Mouse (Mus musculus): ENCODE measurements around the gene Hcfc2. TPM values are rescaled to one million over a fixed set of nuclear protein-coding genes. Genes with fewer than 3 reads are reported as not detected.

Gene Hcfc2
- 38.3 and 48.4 TPM in 2 replicates for polyA plus RNA-seq (2014; fragmentation: Nextera tagmentation; extraction: Ambion mirVana)

DNA sequence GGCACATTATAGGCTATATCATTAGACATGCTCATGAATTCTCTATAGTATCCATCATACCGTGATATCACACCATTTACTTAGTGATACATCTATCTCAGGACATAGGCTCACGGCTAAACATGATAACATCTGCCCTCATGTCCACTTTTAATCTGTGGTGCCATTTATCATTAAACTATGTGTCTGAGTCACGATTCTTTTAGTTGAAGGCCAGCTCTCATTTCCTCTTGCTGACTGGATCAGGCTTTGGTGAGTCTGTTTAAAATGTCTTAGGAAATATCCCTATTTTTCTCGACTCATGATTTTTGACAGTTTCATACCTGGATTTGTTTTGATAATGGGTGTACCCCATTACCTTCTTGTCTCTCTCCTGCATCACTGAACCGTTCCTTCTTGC, at the start of gene Hcfc2:
TSS of gene Hcfc2 (plus strand) at position 205 of the 400 bp plus-strand sequence.
- ATAC-seq = no peak
- Histone ChIP-seq H3K4me1 (ENCODE audit: control insufficient read depth, insufficient read depth, low read length) (peaks cover 13% of the 10 kb centered on the region), H3K36me3 (ENCODE audit: control insufficient read depth, insufficient read depth, low read length) (no peaks in the 10 kb centered on the region), H3K9ac (ENCODE audit: low read length) (no peak within 1 kb of the TSS), H3K27ac (ENCODE audit: low read depth, low read length) (no peak within 1 kb of the TSS), H3K27me3 (replicated peaks; ENCODE audit: control insufficient read depth, insufficient read depth, low read length) (no peaks in the 10 kb centered on the region), H3K9me3 (replicated peaks; ENCODE audit: control insufficient read depth, low read length) (no peaks in the 10 kb centered on the region), H3K4me3 (ENCODE audit: low read depth, low read length) (no peak within 1 kb of the TSS), H3K4me2 (ENCODE audit: low read length) (no peak within 1 kb of the TSS)
- no peak for DNase-seq (ENCODE audit: low spot score)
- 87% methylated on average over 5 of the region's 5 CpGs for WGBS

DNA sequence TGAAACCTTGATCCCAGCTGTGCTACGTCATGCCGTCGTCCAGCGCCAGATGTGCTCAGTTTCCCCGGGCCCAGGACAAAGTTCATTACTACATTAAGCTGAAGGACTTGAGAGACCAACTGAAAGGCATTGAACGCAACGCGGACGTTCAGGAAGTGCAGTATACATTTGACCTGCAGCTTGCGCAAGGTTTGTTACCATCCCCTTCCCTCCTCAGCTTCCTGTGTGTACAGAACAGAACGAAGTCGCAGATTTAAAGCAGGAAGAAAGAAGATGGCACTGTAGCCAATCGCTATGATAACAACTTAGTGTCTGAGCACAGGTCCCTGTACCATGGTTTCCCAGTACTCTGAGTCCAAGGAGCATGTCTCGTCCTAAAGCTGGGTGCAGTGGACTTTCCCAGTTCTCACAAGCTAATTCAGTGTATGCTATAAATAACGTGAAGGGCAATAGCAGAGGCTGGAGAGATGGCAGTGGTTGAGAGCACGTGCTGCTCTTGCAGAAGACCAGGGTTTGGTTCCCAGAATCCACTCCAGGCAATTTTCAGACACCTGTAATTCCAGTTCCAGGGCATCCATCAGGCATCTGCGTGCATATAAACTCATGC, 48.7 kb upstream of the Hcfc2 start:
- H3K9ac ChIP-seq (ENCODE audit: low read length) = no peak overlapping the region
- peaks cover 77% of the 10 kb centered on the region for H3K36me3 ChIP-seq (ENCODE audit: control insufficient read depth, insufficient read depth, low read length)
- H3K4me2 ChIP-seq (ENCODE audit: low read length) = no peak overlapping the region
- H3K9me3 ChIP-seq (replicated peaks; ENCODE audit: control insufficient read depth, low read length) = no peaks in the 10 kb centered on the region
- no peak overlapping the region for H3K4me3 ChIP-seq (ENCODE audit: low read depth, low read length)
- no peak overlapping the region for H3K27ac ChIP-seq (ENCODE audit: low read depth, low read length)
- no peak for DNase-seq (ENCODE audit: low spot score)
- no peak for ATAC-seq
- H3K27me3 ChIP-seq (replicated peaks; ENCODE audit: control insufficient read depth, insufficient read depth, low read length) = no peaks in the 10 kb centered on the region
- no peaks in the 10 kb centered on the region for H3K4me1 ChIP-seq (ENCODE audit: control insufficient read depth, insufficient read depth, low read length)
- WGBS = 96% methylated on average over 17 of the region's 17 CpGs

DNA sequence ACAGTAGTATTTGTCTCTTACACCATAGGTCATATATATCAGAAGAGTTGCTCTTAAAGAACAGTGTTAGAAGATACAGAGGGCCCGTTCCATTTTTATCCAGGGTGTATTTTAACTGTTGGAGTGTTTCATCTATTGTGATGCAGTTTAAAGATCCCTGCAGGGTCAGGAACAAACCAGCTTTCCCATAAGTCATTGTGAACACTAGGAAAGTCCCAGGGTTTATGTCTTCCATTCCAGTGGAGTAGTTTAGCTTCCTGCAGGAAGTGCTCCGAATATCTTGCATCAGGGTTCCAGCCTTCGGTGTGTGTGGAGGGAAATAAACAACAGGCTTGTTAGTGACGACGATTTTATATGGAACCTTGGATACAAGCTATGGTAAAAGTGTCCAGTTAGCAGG, 44.7 kb upstream of the Hcfc2 start:
- H3K27me3 ChIP-seq (replicated peaks; ENCODE audit: control insufficient read depth, insufficient read depth, low read length) = no peaks in the 10 kb centered on the region
- no peaks in the 10 kb centered on the region for H3K9me3 ChIP-seq (replicated peaks; ENCODE audit: control insufficient read depth, low read length)
- DNase-seq (ENCODE audit: low spot score) (no peak), ATAC-seq (no peak)
- WGBS = 91% methylated on average over 5 of the region's 5 CpGs
- no peak overlapping the region for H3K4me2 ChIP-seq (ENCODE audit: low read length)
- H3K27ac ChIP-seq (ENCODE audit: low read depth, low read length) = no peak overlapping the region
- no peaks in the 10 kb centered on the region for H3K4me1 ChIP-seq (ENCODE audit: control insufficient read depth, insufficient read depth, low read length)
- no peak overlapping the region for H3K9ac ChIP-seq (ENCODE audit: low read length)
- H3K4me3 ChIP-seq (ENCODE audit: low read depth, low read length) = no peak overlapping the region
- peaks cover 42% of the 10 kb centered on the region for H3K36me3 ChIP-seq (ENCODE audit: control insufficient read depth, insufficient read depth, low read length)

DNA sequence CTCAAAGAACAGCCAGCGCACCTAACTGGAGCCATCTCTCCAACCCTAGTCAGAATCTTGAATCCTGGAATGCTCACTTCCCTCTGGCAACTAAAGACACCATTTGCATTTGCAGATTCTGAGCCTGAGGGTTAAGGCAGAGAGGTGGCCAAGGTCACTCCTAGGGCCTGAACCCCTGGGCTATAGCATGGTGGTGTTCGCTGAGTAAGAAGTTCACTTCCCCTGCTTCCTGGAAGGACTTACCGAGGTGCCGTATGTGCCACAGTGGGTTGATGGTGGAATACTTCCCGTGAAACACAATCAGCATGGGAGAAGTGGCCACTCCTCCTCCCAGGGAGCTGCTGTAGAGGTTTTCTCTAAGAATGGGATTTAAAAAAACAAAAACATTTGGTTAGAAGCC, 43.3 kb upstream of the Hcfc2 start:
- H3K4me3 ChIP-seq (ENCODE audit: low read depth, low read length) = no peak overlapping the region
- DNase-seq (ENCODE audit: low spot score) (no peak), ATAC-seq (no peak)
- peaks cover 29% of the 10 kb centered on the region for H3K36me3 ChIP-seq (ENCODE audit: control insufficient read depth, insufficient read depth, low read length)
- no peaks in the 10 kb centered on the region for H3K4me1 ChIP-seq (ENCODE audit: control insufficient read depth, insufficient read depth, low read length)
- no peak overlapping the region for H3K27ac ChIP-seq (ENCODE audit: low read depth, low read length)
- H3K9me3 ChIP-seq (replicated peaks; ENCODE audit: control insufficient read depth, low read length) = no peaks in the 10 kb centered on the region
- H3K27me3 ChIP-seq (replicated peaks; ENCODE audit: control insufficient read depth, insufficient read depth, low read length) = no peaks in the 10 kb centered on the region
- 76% methylated on average over 5 of the region's 5 CpGs for WGBS
- no peak overlapping the region for H3K9ac ChIP-seq (ENCODE audit: low read length)
- no peak overlapping the region for H3K4me2 ChIP-seq (ENCODE audit: low read length)

DNA sequence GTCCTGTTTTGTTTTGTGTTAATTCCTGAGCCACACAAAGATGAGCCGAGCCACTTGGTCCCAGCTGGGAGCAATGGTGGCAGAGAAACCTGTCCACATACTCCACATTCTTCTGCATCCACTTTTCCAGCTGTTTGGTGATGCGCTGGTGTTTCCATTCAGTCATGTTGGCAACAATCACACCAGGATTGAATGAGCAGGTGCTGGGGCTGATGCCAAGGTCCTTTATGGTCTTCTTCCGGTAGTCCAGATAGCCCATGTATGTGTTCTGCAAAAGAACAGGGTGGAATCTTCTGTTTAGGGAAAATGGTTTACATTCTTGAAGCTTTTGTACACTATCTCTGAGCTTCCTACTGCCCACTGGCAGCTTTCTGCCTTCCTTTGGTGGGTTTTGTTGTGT, 41.4 kb upstream of the Hcfc2 start:
- H3K4me3 ChIP-seq (ENCODE audit: low read depth, low read length) = no peak overlapping the region
- no peak overlapping the region for H3K27ac ChIP-seq (ENCODE audit: low read depth, low read length)
- 90% methylated on average over 3 of the region's 3 CpGs for WGBS
- H3K9ac ChIP-seq (ENCODE audit: low read length) = no peak overlapping the region
- H3K4me1 ChIP-seq (ENCODE audit: control insufficient read depth, insufficient read depth, low read length) = no peaks in the 10 kb centered on the region
- peaks cover 20% of the 10 kb centered on the region for H3K36me3 ChIP-seq (ENCODE audit: control insufficient read depth, insufficient read depth, low read length)
- H3K9me3 ChIP-seq (replicated peaks; ENCODE audit: control insufficient read depth, low read length) = no peaks in the 10 kb centered on the region
- DNase-seq (ENCODE audit: low spot score) = no peak
- H3K4me2 ChIP-seq (ENCODE audit: low read length) = no peak overlapping the region
- H3K27me3 ChIP-seq (replicated peaks; ENCODE audit: control insufficient read depth, insufficient read depth, low read length) = no peaks in the 10 kb centered on the region
- ATAC-seq = no peak

DNA sequence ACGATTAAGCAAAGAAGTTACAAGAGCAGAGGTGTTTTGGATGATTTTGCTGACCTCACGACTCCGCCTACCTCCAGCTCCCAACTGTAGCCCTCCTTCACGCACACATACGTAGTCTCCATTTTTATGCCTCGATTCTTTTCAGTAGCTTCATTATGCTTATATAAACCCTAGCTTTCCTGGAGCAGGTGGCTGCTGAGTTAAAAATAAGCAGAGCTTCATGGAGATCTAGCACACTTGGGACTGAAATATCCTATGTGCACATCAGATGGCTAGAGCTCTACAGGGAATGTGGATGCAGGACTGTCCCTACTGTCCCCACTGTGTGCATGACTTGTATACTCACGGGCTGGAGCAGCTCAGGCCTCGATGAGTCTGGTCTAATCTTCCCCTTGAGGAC, 34.1 kb upstream of the Hcfc2 start:
- Histone ChIP-seq H3K27me3 (replicated peaks; ENCODE audit: control insufficient read depth, insufficient read depth, low read length) (no peaks in the 10 kb centered on the region), H3K27ac (ENCODE audit: low read depth, low read length) (peak overlapping the region; percentile 82), H3K4me1 (ENCODE audit: control insufficient read depth, insufficient read depth, low read length) (no peaks in the 10 kb centered on the region), H3K4me2 (ENCODE audit: low read length) (no peak overlapping the region), H3K36me3 (ENCODE audit: control insufficient read depth, insufficient read depth, low read length) (no peaks in the 10 kb centered on the region), H3K9ac (ENCODE audit: low read length) (no peak overlapping the region), H3K9me3 (replicated peaks; ENCODE audit: control insufficient read depth, low read length) (no peaks in the 10 kb centered on the region), H3K4me3 (ENCODE audit: low read depth, low read length) (no peak overlapping the region)
- 78% methylated on average over 8 of the region's 8 CpGs for WGBS
- DNase-seq (ENCODE audit: low spot score) (no peak), ATAC-seq (no peak)

DNA sequence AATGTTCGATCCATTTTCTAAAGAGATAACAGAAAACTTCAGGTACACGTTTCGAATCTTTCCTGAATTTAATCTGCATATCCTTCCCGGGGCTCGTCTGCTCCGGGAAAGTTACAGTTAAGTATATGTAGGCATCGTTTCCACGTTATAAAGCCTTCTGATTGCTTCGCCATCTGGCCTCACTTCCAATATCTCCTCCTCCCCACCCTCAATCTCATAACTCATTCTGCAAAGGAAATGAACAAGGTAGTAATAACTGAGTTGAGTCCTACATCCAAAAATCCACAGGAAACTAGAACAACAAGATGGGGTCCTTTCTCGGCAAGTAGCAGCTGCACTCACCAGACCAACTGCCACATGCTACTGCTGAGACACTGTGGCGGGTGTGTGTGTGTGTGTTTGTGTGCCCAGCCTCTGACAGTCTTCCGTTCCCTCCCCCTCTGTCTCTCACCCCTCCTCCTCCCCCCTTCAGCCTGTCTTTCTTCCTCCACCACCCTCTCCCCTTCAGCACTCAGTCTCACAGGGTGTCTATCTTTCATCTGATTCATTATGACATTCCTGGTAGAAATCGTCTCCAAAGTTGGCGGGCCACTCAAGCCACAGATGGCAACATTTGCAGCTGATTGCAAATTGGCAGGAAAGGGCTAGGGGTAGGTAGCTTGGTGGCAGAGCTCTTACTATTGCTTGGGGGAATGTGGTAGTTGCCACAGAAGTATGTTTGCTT, 33.5 kb upstream of the Hcfc2 start:
- Histone ChIP-seq H3K9me3 (replicated peaks; ENCODE audit: control insufficient read depth, low read length) (no peaks in the 10 kb centered on the region), H3K4me2 (ENCODE audit: low read length) (no peak overlapping the region), H3K4me1 (ENCODE audit: control insufficient read depth, insufficient read depth, low read length) (no peaks in the 10 kb centered on the region), H3K27me3 (replicated peaks; ENCODE audit: control insufficient read depth, insufficient read depth, low read length) (no peaks in the 10 kb centered on the region), H3K36me3 (ENCODE audit: control insufficient read depth, insufficient read depth, low read length) (no peaks in the 10 kb centered on the region), H3K27ac (ENCODE audit: low read depth, low read length) (peak overlapping the region; percentile 82), H3K4me3 (ENCODE audit: low read depth, low read length) (no peak overlapping the region), H3K9ac (ENCODE audit: low read length) (no peak overlapping the region)
- 64% methylated on average over 14 of the region's 14 CpGs for WGBS
- peak; percentile 91 for ATAC-seq
- peak; percentile 88 for DNase-seq (ENCODE audit: low spot score)

DNA sequence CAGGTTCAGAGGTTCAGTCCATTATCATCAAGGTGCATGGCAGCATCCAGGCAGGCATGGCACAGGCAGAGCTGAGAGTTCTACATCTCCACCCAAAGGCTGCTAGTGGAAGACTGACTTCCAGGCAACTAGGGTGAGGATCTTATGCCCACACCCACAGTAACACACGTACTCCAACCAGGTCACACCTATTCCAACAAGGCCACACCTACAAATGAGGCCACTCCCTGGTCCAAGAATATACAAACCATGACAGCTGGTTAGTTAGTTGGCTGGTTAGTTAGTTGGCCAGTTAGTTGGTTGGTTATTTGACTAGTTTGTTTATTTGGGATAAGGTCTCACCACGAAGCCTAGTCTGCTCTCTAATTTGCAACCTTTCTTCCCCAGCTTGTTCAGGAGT, 32.7 kb upstream of the Hcfc2 start:
- no peaks in the 10 kb centered on the region for H3K4me1 ChIP-seq (ENCODE audit: control insufficient read depth, insufficient read depth, low read length)
- H3K27ac ChIP-seq (ENCODE audit: low read depth, low read length) = 0 out of 2 replicates have a peak overlapping the region, but pooled peaks have one; percentile 24
- no peaks in the 10 kb centered on the region for H3K9me3 ChIP-seq (replicated peaks; ENCODE audit: control insufficient read depth, low read length)
- H3K27me3 ChIP-seq (replicated peaks; ENCODE audit: control insufficient read depth, insufficient read depth, low read length) = no peaks in the 10 kb centered on the region
- ATAC-seq (no peak), DNase-seq (ENCODE audit: low spot score) (no peak)
- no peaks in the 10 kb centered on the region for H3K36me3 ChIP-seq (ENCODE audit: control insufficient read depth, insufficient read depth, low read length)
- H3K9ac ChIP-seq (ENCODE audit: low read length) = no peak overlapping the region
- no peak overlapping the region for H3K4me3 ChIP-seq (ENCODE audit: low read depth, low read length)
- 78% methylated on average over 2 of the region's 2 CpGs for WGBS
- no peak overlapping the region for H3K4me2 ChIP-seq (ENCODE audit: low read length)

DNA sequence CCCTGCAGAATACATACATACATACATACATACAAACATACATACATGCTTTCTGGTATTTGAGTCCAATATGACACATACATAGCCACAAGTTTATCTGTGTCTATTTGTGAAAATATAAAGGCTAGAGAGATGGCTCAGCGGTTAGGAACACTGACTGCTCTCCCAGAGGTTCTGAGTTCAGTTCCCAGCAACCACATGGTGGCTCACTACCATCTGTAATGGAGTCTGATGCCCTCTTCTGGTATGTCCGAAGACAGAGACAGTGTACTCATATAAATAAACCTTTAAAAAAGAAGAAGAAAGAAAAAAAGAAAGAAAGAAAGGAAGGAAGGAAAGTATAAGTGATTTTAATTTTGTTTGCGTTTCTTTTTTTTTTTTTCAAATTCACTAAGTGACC, 30.0 kb upstream of the Hcfc2 start:
- Histone ChIP-seq H3K9me3 (replicated peaks; ENCODE audit: control insufficient read depth, low read length) (no peaks in the 10 kb centered on the region), H3K27ac (ENCODE audit: low read depth, low read length) (no peak overlapping the region), H3K4me1 (ENCODE audit: control insufficient read depth, insufficient read depth, low read length) (no peaks in the 10 kb centered on the region), H3K4me2 (ENCODE audit: low read length) (0 out of 2 replicates have a peak overlapping the region, but pooled peaks have one; percentile 37), H3K9ac (ENCODE audit: low read length) (no peak overlapping the region), H3K36me3 (ENCODE audit: control insufficient read depth, insufficient read depth, low read length) (no peaks in the 10 kb centered on the region), H3K4me3 (ENCODE audit: low read depth, low read length) (no peak overlapping the region), H3K27me3 (replicated peaks; ENCODE audit: control insufficient read depth, insufficient read depth, low read length) (no peaks in the 10 kb centered on the region)
- DNase-seq (ENCODE audit: low spot score) = no peak
- 58% methylated on average over 3 of the region's 3 CpGs for WGBS
- no peak for ATAC-seq
